Mouse (Mus musculus): Measurements from ENCODE around the gene Cryba4. TPM values are rescaled to one million over a fixed set of nuclear protein-coding genes. Genes with fewer than 3 reads are reported as not detected.

The Cryba4 gene
- polyA plus RNA-seq, 1 experiment: 0.61 TPM

- H3K4me3 ChIP-seq (ENCODE audit: control insufficient read depth, low read depth, low read length): no peak overlapping the region
- TF ChIP-seq CTCF (IDR thresholded peaks at IDR 0.05; ENCODE audit: control insufficient read depth, insufficient read depth, insufficient replicate concordance, low read depth, low read length): no peak
- TF ChIP-seq POLR2A (IDR thresholded peaks at IDR 0.05; ENCODE audit: control insufficient read depth, low read depth, low read length): no peak
- no peaks in the 10 kb centered on the region for H3K27me3 ChIP-seq (ENCODE audit: control insufficient read depth, insufficient read depth, low read length)
- no peak overlapping the region for H3K27ac ChIP-seq (ENCODE audit: control insufficient read depth, insufficient read depth, low read depth, low read length)
- H3K4me1 ChIP-seq (ENCODE audit: control insufficient read depth, insufficient read depth, low read length): peaks cover 4% of the 10 kb centered on the region; the same call in 1 of the 2 replicates
- H3K36me3 ChIP-seq (ENCODE audit: control insufficient read depth, insufficient read depth, low read length): no peaks in the 10 kb centered on the region
These were observed 44.3 kb upstream of the Cryba4 start for GRCm38 (mm10) chr5:112296404-112297181.

- TF ChIP-seq POLR2A (IDR thresholded peaks at IDR 0.05; ENCODE audit: control insufficient read depth, low read depth, low read length) (no peak), CTCF (IDR thresholded peaks at IDR 0.05; ENCODE audit: control insufficient read depth, insufficient read depth, insufficient replicate concordance, low read depth, low read length) (no peak)
- no peaks in the 10 kb centered on the region for H3K36me3 ChIP-seq (ENCODE audit: control insufficient read depth, insufficient read depth, low read length)
- H3K27me3 ChIP-seq (ENCODE audit: control insufficient read depth, insufficient read depth, low read length): no peaks in the 10 kb centered on the region
- H3K4me3 ChIP-seq (ENCODE audit: control insufficient read depth, low read depth, low read length): no peak overlapping the region
- H3K27ac ChIP-seq (ENCODE audit: control insufficient read depth, insufficient read depth, low read depth, low read length): no peak overlapping the region
- H3K4me1 ChIP-seq (ENCODE audit: control insufficient read depth, insufficient read depth, low read length): peaks cover 5% of the 10 kb centered on the region
These were observed 43.2 kb upstream of the Cryba4 start for GRCm38 (mm10) chr5:112295564-112295963.

DNA sequence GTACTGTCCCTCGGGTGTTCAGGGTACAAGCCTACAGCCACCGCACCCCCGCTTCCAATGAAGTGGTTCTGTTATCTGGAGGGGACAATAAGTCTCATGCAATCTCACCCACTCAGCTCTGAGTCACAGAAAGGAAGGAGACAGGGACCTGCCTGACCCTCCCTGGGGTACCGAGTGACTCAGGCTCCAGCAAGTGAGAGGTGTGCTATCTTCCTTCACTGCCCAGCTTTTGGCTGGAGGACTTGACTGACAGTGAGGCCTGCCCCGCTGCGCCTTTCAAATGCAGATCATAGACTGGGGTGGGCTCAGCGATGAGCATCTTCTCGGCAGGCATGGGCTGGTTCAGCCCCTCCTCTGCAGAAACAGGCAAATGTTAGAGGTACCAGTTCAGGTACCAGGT, 42.8 kb upstream of the Cryba4 start:
- Histone ChIP-seq H3K27ac (ENCODE audit: control insufficient read depth, insufficient read depth, low read depth, low read length) (no peak overlapping the region), H3K4me1 (ENCODE audit: control insufficient read depth, insufficient read depth, low read length) (peaks cover 7% of the 10 kb centered on the region), H3K4me3 (ENCODE audit: control insufficient read depth, low read depth, low read length) (no peak overlapping the region), H3K36me3 (ENCODE audit: control insufficient read depth, insufficient read depth, low read length) (no peaks in the 10 kb centered on the region), H3K27me3 (ENCODE audit: control insufficient read depth, insufficient read depth, low read length) (no peaks in the 10 kb centered on the region)
- TF ChIP-seq POLR2A (IDR thresholded peaks at IDR 0.05; ENCODE audit: control insufficient read depth, low read depth, low read length) (no peak), CTCF (IDR thresholded peaks at IDR 0.05; ENCODE audit: control insufficient read depth, insufficient read depth, insufficient replicate concordance, low read depth, low read length) (no peak)

- TF ChIP-seq CTCF (IDR thresholded peaks at IDR 0.05; ENCODE audit: control insufficient read depth, insufficient read depth, insufficient replicate concordance, low read depth, low read length) (no peak), POLR2A (IDR thresholded peaks at IDR 0.05; ENCODE audit: control insufficient read depth, low read depth, low read length) (no peak)
- H3K27me3 ChIP-seq (ENCODE audit: control insufficient read depth, insufficient read depth, low read length): no peaks in the 10 kb centered on the region
- H3K4me3 ChIP-seq (ENCODE audit: control insufficient read depth, low read depth, low read length): no peak overlapping the region
- H3K27ac ChIP-seq (ENCODE audit: control insufficient read depth, insufficient read depth, low read depth, low read length): no peak overlapping the region
- H3K4me1 ChIP-seq (ENCODE audit: control insufficient read depth, insufficient read depth, low read length): peaks cover 11% of the 10 kb centered on the region
- H3K36me3 ChIP-seq (ENCODE audit: control insufficient read depth, insufficient read depth, low read length): no peaks in the 10 kb centered on the region
These were observed 42.4 kb upstream of the Cryba4 start for GRCm38 (mm10) chr5:112294696-112295095.

DNA sequence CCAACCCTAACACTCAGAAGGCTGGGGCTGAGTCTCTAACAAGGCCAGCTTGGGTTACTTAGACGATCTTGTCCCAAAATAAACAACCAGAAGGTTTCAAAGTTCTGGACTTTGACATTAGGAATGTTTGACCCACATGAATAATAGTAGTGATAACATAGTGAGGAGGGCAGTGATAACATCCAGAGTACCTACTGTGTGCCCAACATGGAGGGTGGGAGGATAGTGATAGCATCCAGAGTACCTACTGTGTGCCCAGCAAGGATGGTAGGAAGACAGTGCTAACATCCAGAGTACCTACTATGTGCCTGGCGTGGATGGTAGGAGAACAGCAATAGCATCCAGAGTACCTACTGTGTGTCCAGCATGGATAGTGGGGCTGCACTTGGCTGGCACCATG, 41.5 kb upstream of the Cryba4 start:
- H3K4me1 ChIP-seq (ENCODE audit: control insufficient read depth, insufficient read depth, low read length): peaks cover 11% of the 10 kb centered on the region
- no peak overlapping the region for H3K27ac ChIP-seq (ENCODE audit: control insufficient read depth, insufficient read depth, low read depth, low read length)
- H3K4me3 ChIP-seq (ENCODE audit: control insufficient read depth, low read depth, low read length): no peak overlapping the region
- H3K27me3 ChIP-seq (ENCODE audit: control insufficient read depth, insufficient read depth, low read length): no peaks in the 10 kb centered on the region
- no peaks in the 10 kb centered on the region for H3K36me3 ChIP-seq (ENCODE audit: control insufficient read depth, insufficient read depth, low read length)
- TF ChIP-seq POLR2A (IDR thresholded peaks at IDR 0.05; ENCODE audit: control insufficient read depth, low read depth, low read length) (no peak), CTCF (IDR thresholded peaks at IDR 0.05; ENCODE audit: control insufficient read depth, insufficient read depth, insufficient replicate concordance, low read depth, low read length) (no peak)

DNA sequence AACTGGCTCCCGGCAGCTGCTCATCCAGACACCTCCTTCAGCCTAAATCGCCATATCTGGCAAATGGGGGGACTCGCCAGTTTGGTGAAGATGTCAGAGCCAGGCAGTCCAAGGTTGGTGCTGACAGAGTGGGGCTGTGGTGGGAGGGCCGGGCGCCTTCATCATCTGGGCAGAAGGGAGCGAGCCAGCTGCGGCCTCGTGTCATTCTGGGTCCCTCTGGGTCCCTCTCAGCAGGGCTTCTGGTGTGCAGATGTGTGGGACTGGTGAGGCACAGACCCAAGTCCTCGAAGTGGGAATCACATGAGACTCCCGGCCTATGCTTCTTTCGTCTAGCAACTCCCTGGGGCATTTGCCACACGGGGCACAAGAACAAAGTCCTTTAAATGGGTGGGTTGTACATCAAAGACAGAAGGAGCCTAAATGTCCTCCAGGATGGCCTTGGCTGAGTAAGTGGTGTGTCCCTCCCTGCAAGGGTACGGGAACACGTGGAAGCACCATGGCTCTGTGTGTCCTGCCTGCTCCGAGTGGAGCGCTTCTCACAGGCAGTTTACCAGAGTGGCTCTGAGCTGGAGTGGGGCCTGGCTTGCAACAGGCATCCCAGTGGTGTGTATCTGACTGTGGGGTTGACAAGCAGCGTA, 40.1 kb upstream of the Cryba4 start:
- H3K4me1 ChIP-seq (ENCODE audit: control insufficient read depth, insufficient read depth, low read length): peaks cover 11% of the 10 kb centered on the region
- no peaks in the 10 kb centered on the region for H3K36me3 ChIP-seq (ENCODE audit: control insufficient read depth, insufficient read depth, low read length)
- H3K27me3 ChIP-seq (ENCODE audit: control insufficient read depth, insufficient read depth, low read length): no peaks in the 10 kb centered on the region
- no peak overlapping the region for H3K4me3 ChIP-seq (ENCODE audit: control insufficient read depth, low read depth, low read length)
- no peak overlapping the region for H3K27ac ChIP-seq (ENCODE audit: control insufficient read depth, insufficient read depth, low read depth, low read length)
- no peak for TF ChIP-seq POLR2A (IDR thresholded peaks at IDR 0.05; ENCODE audit: control insufficient read depth, low read depth, low read length)
- no peak for TF ChIP-seq CTCF (IDR thresholded peaks at IDR 0.05; ENCODE audit: control insufficient read depth, insufficient read depth, insufficient replicate concordance, low read depth, low read length)

DNA sequence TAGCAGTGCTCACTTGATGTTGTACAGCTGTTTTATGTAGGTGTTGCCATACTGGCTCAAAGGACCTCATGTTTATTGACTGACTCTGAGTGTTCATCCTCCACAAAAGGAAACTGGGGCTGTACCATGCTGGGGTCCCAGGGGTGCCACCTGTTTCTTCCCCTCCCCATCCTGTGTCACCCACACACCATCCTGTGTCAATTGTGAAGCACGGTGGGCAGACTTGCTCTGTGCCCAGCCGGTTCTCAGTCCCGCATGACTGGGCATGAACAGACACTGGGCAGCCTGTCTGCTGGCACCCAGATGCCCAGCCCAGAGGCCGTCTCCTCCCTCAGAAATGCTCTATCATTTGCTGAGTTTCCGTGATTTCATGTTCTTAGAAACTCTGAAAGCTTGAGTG, 39.5 kb upstream of the Cryba4 start:
- peaks cover 11% of the 10 kb centered on the region for H3K4me1 ChIP-seq (ENCODE audit: control insufficient read depth, insufficient read depth, low read length)
- H3K4me3 ChIP-seq (ENCODE audit: control insufficient read depth, low read depth, low read length): no peak overlapping the region
- H3K36me3 ChIP-seq (ENCODE audit: control insufficient read depth, insufficient read depth, low read length): no peaks in the 10 kb centered on the region
- H3K27ac ChIP-seq (ENCODE audit: control insufficient read depth, insufficient read depth, low read depth, low read length): no peak overlapping the region
- no peak for TF ChIP-seq POLR2A (IDR thresholded peaks at IDR 0.05; ENCODE audit: control insufficient read depth, low read depth, low read length)
- no peak for TF ChIP-seq CTCF (IDR thresholded peaks at IDR 0.05; ENCODE audit: control insufficient read depth, insufficient read depth, insufficient replicate concordance, low read depth, low read length)
- no peaks in the 10 kb centered on the region for H3K27me3 ChIP-seq (ENCODE audit: control insufficient read depth, insufficient read depth, low read length)
